Mouse (Mus musculus): ENCODE data around the gene Klhl5. TPM values are rescaled to one million over a fixed set of nuclear protein-coding genes. Genes with fewer than 3 reads are reported as not detected.

Klhl5 gene
- polyA plus RNA-seq, 1 experiment from 2014 or later: 13.3 TPM

- WGBS (ENCODE audit: insufficient replicate concordance): 84% methylated on average over 9 of the region's 9 CpGs
- Histone ChIP-seq H3K36me3 (ENCODE audit: control insufficient read depth, insufficient read depth, low read length) (peaks cover 11% of the 10 kb centered on the region), H3K27ac (ENCODE audit: low read depth, low read length) (no peak overlapping the region), H3K9me3 (replicated peaks; ENCODE audit: control insufficient read depth, low read length) (no peaks in the 10 kb centered on the region), H3K9ac (ENCODE audit: low read depth, low read length) (no peak overlapping the region), H3K4me1 (ENCODE audit: control insufficient read depth, insufficient read depth, low read length) (no peaks in the 10 kb centered on the region), H3K27me3 (ENCODE audit: control insufficient read depth, insufficient read depth, low read length) (no peaks in the 10 kb centered on the region), H3K4me3 (ENCODE audit: low read depth, low read length) (no peak overlapping the region), H3K4me2 (no peak overlapping the region)
- no peak for ATAC-seq (replicated peaks; ENCODE audit: insufficient number of reproducible peaks, low FRiP score, low TSS enrichment)
Observed at GRCm38 (mm10) chr5:65145499-65146101, 38.3 kb downstream of the Klhl5 start.

GRCm38 (mm10) chr5:65146749-65147148 lies 39.4 kb downstream of the Klhl5 start:
- WGBS (ENCODE audit: insufficient replicate concordance): 81% methylated on average over 6 of the region's 6 CpGs
- H3K4me1 ChIP-seq (ENCODE audit: control insufficient read depth, insufficient read depth, low read length): no peaks in the 10 kb centered on the region
- H3K4me3 ChIP-seq (ENCODE audit: low read depth, low read length): no peak overlapping the region
- peaks cover 7% of the 10 kb centered on the region for H3K36me3 ChIP-seq (ENCODE audit: control insufficient read depth, insufficient read depth, low read length)
- H3K4me2 ChIP-seq: no peak overlapping the region
- no peak overlapping the region for H3K27ac ChIP-seq (ENCODE audit: low read depth, low read length)
- ATAC-seq (replicated peaks; ENCODE audit: insufficient number of reproducible peaks, low FRiP score, low TSS enrichment): no peak
- H3K27me3 ChIP-seq (ENCODE audit: control insufficient read depth, insufficient read depth, low read length): no peaks in the 10 kb centered on the region
- no peaks in the 10 kb centered on the region for H3K9me3 ChIP-seq (replicated peaks; ENCODE audit: control insufficient read depth, low read length)
- H3K9ac ChIP-seq (ENCODE audit: low read depth, low read length): no peak overlapping the region

GRCm38 (mm10) chr5:65149706-65150105 lies 42.4 kb downstream of the Klhl5 start:
- Histone ChIP-seq H3K36me3 (ENCODE audit: control insufficient read depth, insufficient read depth, low read length) (peaks cover 7% of the 10 kb centered on the region), H3K27me3 (ENCODE audit: control insufficient read depth, insufficient read depth, low read length) (no peaks in the 10 kb centered on the region), H3K9ac (ENCODE audit: low read depth, low read length) (no peak overlapping the region), H3K4me2 (no peak overlapping the region), H3K27ac (ENCODE audit: low read depth, low read length) (no peak overlapping the region), H3K9me3 (replicated peaks; ENCODE audit: control insufficient read depth, low read length) (no peaks in the 10 kb centered on the region), H3K4me1 (ENCODE audit: control insufficient read depth, insufficient read depth, low read length) (no peaks in the 10 kb centered on the region), H3K4me3 (ENCODE audit: low read depth, low read length) (no peak overlapping the region)
- 88% methylated on average over 6 of the region's 6 CpGs for WGBS (ENCODE audit: insufficient replicate concordance)
- no peak for ATAC-seq (replicated peaks; ENCODE audit: insufficient number of reproducible peaks, low FRiP score, low TSS enrichment)

GRCm38 (mm10) chr5:65150376-65150955 lies 43.1 kb downstream of the Klhl5 start:
- Histone ChIP-seq H3K4me1 (ENCODE audit: control insufficient read depth, insufficient read depth, low read length) (no peaks in the 10 kb centered on the region), H3K9me3 (replicated peaks; ENCODE audit: control insufficient read depth, low read length) (no peaks in the 10 kb centered on the region), H3K9ac (ENCODE audit: low read depth, low read length) (no peak overlapping the region), H3K36me3 (ENCODE audit: control insufficient read depth, insufficient read depth, low read length) (peaks cover 7% of the 10 kb centered on the region), H3K4me2 (no peak overlapping the region), H3K27me3 (ENCODE audit: control insufficient read depth, insufficient read depth, low read length) (no peaks in the 10 kb centered on the region), H3K27ac (ENCODE audit: low read depth, low read length) (no peak overlapping the region), H3K4me3 (ENCODE audit: low read depth, low read length) (no peak overlapping the region)
- WGBS (ENCODE audit: insufficient replicate concordance): 80% methylated on average over 8 of the region's 8 CpGs
- no peak for ATAC-seq (replicated peaks; ENCODE audit: insufficient number of reproducible peaks, low FRiP score, low TSS enrichment)

GRCm38 (mm10) chr5:65151276-65151675 lies 43.9 kb downstream of the Klhl5 start:
- Histone ChIP-seq H3K9ac (ENCODE audit: low read depth, low read length) (no peak overlapping the region), H3K4me2 (no peak overlapping the region), H3K9me3 (replicated peaks; ENCODE audit: control insufficient read depth, low read length) (no peaks in the 10 kb centered on the region), H3K4me3 (ENCODE audit: low read depth, low read length) (no peak overlapping the region), H3K36me3 (ENCODE audit: control insufficient read depth, insufficient read depth, low read length) (peaks cover 8% of the 10 kb centered on the region), H3K4me1 (ENCODE audit: control insufficient read depth, insufficient read depth, low read length) (no peaks in the 10 kb centered on the region), H3K27me3 (ENCODE audit: control insufficient read depth, insufficient read depth, low read length) (no peaks in the 10 kb centered on the region), H3K27ac (ENCODE audit: low read depth, low read length) (no peak overlapping the region)
- no peak for ATAC-seq (replicated peaks; ENCODE audit: insufficient number of reproducible peaks, low FRiP score, low TSS enrichment)
- 89% methylated on average over 3 of the region's 3 CpGs for WGBS (ENCODE audit: insufficient replicate concordance)

- Histone ChIP-seq H3K36me3 (ENCODE audit: control insufficient read depth, insufficient read depth, low read length) (peaks cover 13% of the 10 kb centered on the region), H3K9ac (ENCODE audit: low read depth, low read length) (no peak overlapping the region), H3K9me3 (replicated peaks; ENCODE audit: control insufficient read depth, low read length) (no peaks in the 10 kb centered on the region), H3K4me3 (ENCODE audit: low read depth, low read length) (no peak overlapping the region), H3K4me1 (ENCODE audit: control insufficient read depth, insufficient read depth, low read length) (no peaks in the 10 kb centered on the region), H3K4me2 (no peak overlapping the region), H3K27me3 (ENCODE audit: control insufficient read depth, insufficient read depth, low read length) (no peaks in the 10 kb centered on the region), H3K27ac (ENCODE audit: low read depth, low read length) (no peak overlapping the region)
- 61% methylated on average over 5 of the region's 5 CpGs for WGBS (ENCODE audit: insufficient replicate concordance)
- ATAC-seq (replicated peaks; ENCODE audit: insufficient number of reproducible peaks, low FRiP score, low TSS enrichment): no peak
Observed at GRCm38 (mm10) chr5:65151767-65152166, 44.4 kb downstream of the Klhl5 start.

- no peak overlapping the region for H3K4me2 ChIP-seq
- no peaks in the 10 kb centered on the region for H3K9me3 ChIP-seq (replicated peaks; ENCODE audit: control insufficient read depth, low read length)
- WGBS (ENCODE audit: insufficient replicate concordance): 76% methylated on average over 6 of the region's 6 CpGs
- no peak for ATAC-seq (replicated peaks; ENCODE audit: insufficient number of reproducible peaks, low FRiP score, low TSS enrichment)
- H3K4me3 ChIP-seq (ENCODE audit: low read depth, low read length): no peak overlapping the region
- no peak overlapping the region for H3K9ac ChIP-seq (ENCODE audit: low read depth, low read length)
- H3K4me1 ChIP-seq (ENCODE audit: control insufficient read depth, insufficient read depth, low read length): no peaks in the 10 kb centered on the region
- H3K27me3 ChIP-seq (ENCODE audit: control insufficient read depth, insufficient read depth, low read length): no peaks in the 10 kb centered on the region
- H3K36me3 ChIP-seq (ENCODE audit: control insufficient read depth, insufficient read depth, low read length): peaks cover 13% of the 10 kb centered on the region; the same call in 1 of the 2 replicates
- no peak overlapping the region for H3K27ac ChIP-seq (ENCODE audit: low read depth, low read length)
Observed at GRCm38 (mm10) chr5:65154287-65154686, 46.9 kb downstream of the Klhl5 start.

- no peaks in the 10 kb centered on the region for H3K9me3 ChIP-seq (replicated peaks; ENCODE audit: control insufficient read depth, low read length)
- no peaks in the 10 kb centered on the region for H3K4me1 ChIP-seq (ENCODE audit: control insufficient read depth, insufficient read depth, low read length)
- H3K36me3 ChIP-seq (ENCODE audit: control insufficient read depth, insufficient read depth, low read length): peaks cover 8% of the 10 kb centered on the region; the same call in 1 of the 2 replicates
- ATAC-seq (replicated peaks; ENCODE audit: insufficient number of reproducible peaks, low FRiP score, low TSS enrichment): no peak
- H3K4me3 ChIP-seq (ENCODE audit: low read depth, low read length): no peak overlapping the region
- no peak overlapping the region for H3K4me2 ChIP-seq
- no peak overlapping the region for H3K9ac ChIP-seq (ENCODE audit: low read depth, low read length)
- peak overlapping the region; percentile 24; the same call in 1 of the 2 replicates for H3K27ac ChIP-seq (ENCODE audit: low read depth, low read length)
- 65% methylated on average over 2 of the region's 2 CpGs for WGBS (ENCODE audit: insufficient replicate concordance)
- no peaks in the 10 kb centered on the region for H3K27me3 ChIP-seq (ENCODE audit: control insufficient read depth, insufficient read depth, low read length)
Observed at GRCm38 (mm10) chr5:65156853-65157252, 49.5 kb downstream of the Klhl5 start.
